Mouse (Mus musculus) erythroblast, embryonic 14.5 days (primary cell): ENCODE results near the gene Col10a1. TPM values are rescaled to one million over a fixed set of nuclear protein-coding genes. Genes with fewer than 3 reads are reported as not detected.
"Not testable (repeated sequence)": the region's sequence is repeated elsewhere in the genome, so short reads cannot be mapped to it uniquely, and the experiment has no call there.

ENCODE experiments used
- H3K27me3 ChIP-seq: 2 replicates; pipeline ENCODE4 v1.6.1; 2012; ENCODE audit warnings: inconsistent platforms; ENCODE audit not compliant: control insufficient read depth
- H3K36me3 ChIP-seq: 2 replicates; pipeline ENCODE4 v1.6.1; 2012; ENCODE audit warnings: mild to moderate bottlenecking, inconsistent platforms; ENCODE audit not compliant: control insufficient read depth
- H3K4me1 ChIP-seq: 2 replicates; pipeline ENCODE4 v1.6.1; 2012; ENCODE audit warnings: inconsistent platforms; ENCODE audit not compliant: control insufficient read depth
- H3K4me3 ChIP-seq: replicated peaks from 2 replicates; pipeline ENCODE3; 2012; ENCODE audit warnings: moderate library complexity, mild to moderate bottlenecking, inconsistent platforms
- H3K9me3 ChIP-seq: 2 replicates; pipeline ENCODE4 v1.6.1; 2012; ENCODE audit warnings: low read length, inconsistent platforms, mixed read lengths; ENCODE audit not compliant: control insufficient read depth
- GATA1 ChIP-seq: IDR thresholded peaks from 2 replicates; pipeline ENCODE4 v1.6.1; 2012; ENCODE audit warnings: low read length, inconsistent platforms, mixed read lengths
- TAL1 ChIP-seq: IDR thresholded peaks from 3 replicates; pipeline ENCODE4 v1.6.1; 2012; ENCODE audit warnings: low read length, inconsistent platforms, mixed read lengths
- polyA plus RNA-seq: library from polyadenylated mRNA; stranded (reverse); fragments of >175 nt; gene quantifications from 2 replicates; pipeline ENCODE4 v1.2.3, GENCODE M21; 2012

Gene Col10a1
- polyA plus RNA-seq, 1 experiment = not detected

DNA sequence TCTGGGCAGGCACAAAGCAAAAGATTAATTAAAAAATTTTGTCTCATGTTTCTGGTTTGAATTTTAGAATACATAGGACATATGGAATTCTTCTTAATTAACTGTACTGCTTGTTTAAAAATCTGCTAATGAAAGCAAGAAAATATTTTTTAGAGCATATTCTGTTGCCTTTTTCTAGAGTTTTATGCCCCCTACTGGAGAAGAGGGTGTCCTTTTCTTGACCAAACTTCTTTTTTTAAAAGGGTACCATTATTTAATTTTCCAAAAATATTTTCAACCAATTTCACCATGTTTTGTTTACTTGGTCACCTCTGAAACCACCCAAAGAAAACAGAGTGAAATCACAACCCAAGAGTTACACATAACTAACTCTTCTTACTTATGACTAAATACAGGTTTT, 9.5 kb downstream of the Col10a1 start:
- Histone ChIP-seq H3K4me3 (no peak overlapping the region), H3K9me3 (no peaks in the 10 kb centered on the region), H3K36me3 (peaks cover 32% of the 10 kb centered on the region), H3K4me1 (no peaks in the 10 kb centered on the region), H3K27me3 (no peaks in the 10 kb centered on the region)
- TF ChIP-seq TAL1 (no peak), GATA1 (no peak)

DNA sequence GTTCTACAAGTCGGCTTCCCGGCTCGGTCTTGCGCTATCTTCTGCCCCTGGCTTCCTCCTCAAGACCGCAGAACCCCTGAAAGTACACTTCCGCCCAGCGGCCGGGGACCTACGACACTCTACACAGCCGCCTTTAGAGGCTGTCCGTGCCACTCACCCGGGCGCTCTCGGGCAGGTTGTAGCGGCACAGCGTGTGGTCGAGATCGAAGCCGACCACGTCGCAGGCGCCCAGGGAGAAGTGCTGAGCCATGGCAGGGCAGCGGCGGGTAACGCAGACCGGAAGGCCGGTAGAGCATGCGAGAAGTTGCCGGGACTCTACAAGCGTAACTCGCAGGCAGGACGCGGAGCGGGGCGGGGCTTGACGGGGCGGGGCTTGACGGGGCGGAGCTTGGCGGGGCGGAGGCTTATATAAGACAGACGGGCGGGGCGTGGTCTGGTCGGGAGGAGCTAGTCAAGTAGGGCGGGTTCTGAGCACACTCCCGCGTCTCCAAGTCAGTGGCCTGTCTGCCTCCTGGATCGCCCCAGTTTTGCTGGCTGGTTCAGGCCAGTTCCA, 28.5 kb downstream of the Col10a1 start, which contains the start of gene Nt5dc1:
Nt5dc1 (minus strand) TSS at position 349 of the 553 bp plus-strand sequence.
- Histone ChIP-seq H3K4me3 (peak within 1 kb of the TSS; percentile 85), H3K9me3 (no peaks in the 10 kb centered on the region), H3K36me3 (no peaks in the 10 kb centered on the region), H3K27me3 (no peaks in the 10 kb centered on the region), H3K4me1 (peaks cover 40% of the 10 kb centered on the region)
- TF ChIP-seq TAL1 = no peak
- no peak for TF ChIP-seq GATA1

DNA sequence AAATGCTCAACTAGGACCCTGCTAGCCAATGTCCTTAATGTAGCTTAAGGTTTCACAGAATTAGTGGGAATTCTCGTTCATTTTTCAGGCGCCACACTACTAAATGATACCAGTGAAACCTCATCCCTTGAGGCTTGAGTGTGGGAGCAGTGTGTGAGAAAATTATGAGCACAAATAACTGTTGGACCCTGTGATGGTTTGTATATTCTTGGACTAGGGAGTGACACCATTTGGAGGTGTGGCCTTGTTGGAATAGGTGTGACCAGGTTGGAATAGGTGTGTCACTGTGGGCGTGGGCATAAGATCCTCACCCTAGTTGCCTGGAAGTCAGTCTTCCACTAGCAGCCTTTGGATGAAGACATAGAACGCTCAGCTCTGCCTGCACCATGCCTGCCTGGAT, 29.0 kb downstream of the Col10a1 start:
- H3K36me3 ChIP-seq, H3K27me3 ChIP-seq, H3K9me3 ChIP-seq: not testable (repeated sequence)
- H3K4me1 ChIP-seq = peaks cover 40% of the 10 kb centered on the region
- H3K4me3 ChIP-seq = peak overlapping the region; percentile 85

DNA sequence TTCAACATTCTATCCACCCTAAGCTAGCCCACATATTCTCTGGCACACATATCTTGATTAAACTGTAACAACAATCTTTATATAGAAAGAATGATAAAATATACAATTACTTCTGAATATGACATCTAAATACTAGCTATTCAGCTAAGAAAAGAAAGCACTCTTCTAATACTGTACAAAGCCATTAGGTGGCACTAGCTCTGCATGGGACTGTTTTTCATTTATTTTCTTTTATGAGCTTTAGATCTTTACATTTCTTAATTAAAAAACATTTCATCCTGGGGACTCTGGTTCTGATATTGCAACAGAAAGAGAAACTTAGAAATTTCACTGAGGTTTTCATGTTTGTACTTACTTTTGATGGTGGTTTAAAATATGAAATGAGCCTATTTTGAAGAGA, 42.0 kb downstream of the Col10a1 start:
- Histone ChIP-seq H3K27me3 (no peaks in the 10 kb centered on the region), H3K36me3 (no peaks in the 10 kb centered on the region), H3K4me3 (no peak overlapping the region), H3K4me1 (no peaks in the 10 kb centered on the region), H3K9me3 (no peaks in the 10 kb centered on the region)
- TF ChIP-seq GATA1 (no peak), TAL1 (no peak)

DNA sequence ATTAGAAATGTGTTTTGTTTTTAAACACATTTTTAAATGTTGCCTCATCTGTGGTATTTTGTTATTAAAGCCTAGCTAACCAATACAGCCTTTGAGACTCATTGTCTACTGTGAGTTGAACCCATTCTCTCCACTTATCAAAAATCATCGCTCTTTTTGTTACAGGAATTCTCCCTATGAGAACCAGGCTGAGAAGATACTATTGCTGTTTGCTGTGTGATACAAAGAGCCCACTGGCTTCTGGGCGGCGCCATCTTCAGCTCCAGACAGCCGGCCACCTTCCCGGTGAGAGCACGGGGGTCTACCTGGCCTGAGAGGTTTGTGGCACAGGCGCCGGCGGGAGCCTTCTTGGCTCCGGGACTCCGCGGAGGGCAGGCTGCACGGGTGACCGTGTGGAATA, 44.4 kb downstream of the Col10a1 start:
- not testable (repeated sequence) for H3K4me3 ChIP-seq, H3K9me3 ChIP-seq, H3K27me3 ChIP-seq, H3K4me1 ChIP-seq, H3K36me3 ChIP-seq

Other genes with a start within 250 kb of the Col10a1 start
- gene Dse, start 182.3 kb upstream of the Col10a1 start, polyA plus RNA-seq = 0.02 TPM in 1 of 2 replicates, not detected in the other
- gene Tspyl1, start 107.8 kb upstream of the Col10a1 start, polyA plus RNA-seq = 1.7 and 2.7 TPM in 2 replicates
- gene Tspyl4, start 92.5 kb upstream of the Col10a1 start, polyA plus RNA-seq = 0.03 TPM in 1 of 2 replicates, not detected in the other
- gene Nt5dc1, start 28.6 kb downstream of the Col10a1 start, polyA plus RNA-seq = 0.14 and 0.17 TPM in 2 replicates
- not detected in 2 replicates for gene Frk, start 93.4 kb downstream of the Col10a1 start, polyA plus RNA-seq